Mouse (Mus musculus) myocyte (in vitro differentiated cells): ENCODE data around the gene Tbc1d30.

ENCODE experiments used
- MYOD1 ChIP-seq, 3 experiments: IDR thresholded peaks; one replicate each; pipeline ENCODE4 v1.6.1; 2011; ENCODE audit warnings: control low read depth in 2 of 3, low read depth in 2 of 3, mild to moderate bottlenecking in 2 of 3, moderate library complexity in 1 of 3; ENCODE audit not compliant: insufficient read length in 2 of 3, control insufficient read depth in 1 of 3
- POLR2A ChIP-seq: IDR thresholded peaks from one replicate; pipeline ENCODE4 v1.6.1; 2011; ENCODE audit warnings: low read depth, mild to moderate bottlenecking, control low read depth, moderate library complexity; ENCODE audit not compliant: insufficient read length
- SRF ChIP-seq: IDR thresholded peaks from one replicate; pipeline ENCODE4 v1.6.1; 2011; ENCODE audit warnings: low read depth; ENCODE audit not compliant: control insufficient read depth, insufficient read length
- TCF12 ChIP-seq: IDR thresholded peaks from one replicate; pipeline ENCODE4 v1.6.1; 2011; ENCODE audit warnings: mild to moderate bottlenecking, control low read depth; ENCODE audit not compliant: poor library complexity, insufficient read depth, severe bottlenecking

DNA sequence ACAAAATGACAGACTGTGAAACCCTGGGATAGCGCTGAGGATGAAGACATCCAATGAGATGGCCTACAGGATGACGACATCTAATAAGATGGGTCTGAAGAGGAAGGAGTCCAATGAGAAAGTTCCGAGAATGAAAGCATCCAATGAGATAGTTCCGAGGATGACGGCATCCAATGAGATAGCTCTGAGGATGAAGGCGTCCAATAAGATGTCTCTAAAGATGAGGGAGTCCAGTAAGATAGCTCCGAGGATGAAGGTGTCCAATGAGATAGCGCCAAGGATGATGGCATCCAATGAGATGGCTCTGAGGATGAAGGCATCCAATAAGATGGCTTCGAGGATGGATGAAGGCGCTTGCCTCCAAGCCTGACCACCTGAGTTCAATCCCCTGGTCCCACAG is 8.8 kb downstream of the Tbc1d30 start:
- TF ChIP-seq POLR2A, result no peak
- TF ChIP-seq SRF, result no peak
- no peak for TF ChIP-seq TCF12
- no peak for TF ChIP-seq MYOD1 (IDR thresholded peaks at IDR 0.05; ENCODE audit: control insufficient read depth in 1 of 3, insufficient read length in 2 of 3, low read depth in 2 of 3)
